Mouse (Mus musculus) thymus, adult 2 months (tissue): ENCODE data around the gene St3gal4.

Experiments
- CTCF ChIP-seq: fragments of 200-500 bp; IDR thresholded peaks from 2 replicates; pipeline ENCODE4 v1.5.1; 2012; ENCODE audit warnings: mild to moderate bottlenecking, control low read depth, low read length, moderate library complexity, borderline replicate concordance; ENCODE audit not compliant: control insufficient read depth, poor library complexity, insufficient read depth; ENCODE audit errors: extremely low read depth
- POLR2A ChIP-seq: fragments of 200-500 bp; IDR thresholded peaks from 2 replicates; pipeline ENCODE4 v1.6.1; 2012; ENCODE audit warnings: mild to moderate bottlenecking, low read length, control low read depth, moderate library complexity; ENCODE audit not compliant: control insufficient read depth, poor library complexity, insufficient read depth; ENCODE audit errors: extremely low read depth

- TF ChIP-seq POLR2A (no peak), CTCF (no peak)
Observed at GRCm38 (mm10) chr9:35161721-35162120, 42.7 kb upstream of the St3gal4 start.
